Mouse (Mus musculus): ENCODE measurements around the gene Stox2. TPM values are rescaled to one million over a fixed set of nuclear protein-coding genes. Genes with fewer than 3 reads are reported as not detected.

Stox2 gene
- total RNA-seq, 2 experiments from 2014 or later: 78.1 to 80.5 TPM

- no peak for DNase-seq (ENCODE audit: low spot score in 2 of 2)
- intact Hi-C loops (cut with DNase I): no loop called here
Observed at GRCm38 (mm10) chr8:47268931-47269330, 177.2 kb downstream of the Stox2 start.

- peak; percentile 81 to 88 for DNase-seq (ENCODE audit: low spot score in 2 of 2)
- intact Hi-C loops (cut with DNase I): no loop called here
Observed at GRCm38 (mm10) chr8:47268062-47268822, 177.9 kb downstream of the Stox2 start.

GRCm38 (mm10) chr8:47263070-47263843 is 182.9 kb downstream of the Stox2 start:
- intact Hi-C loops (cut with DNase I): no loop called here

GRCm38 (mm10) chr8:47260751-47261474 is 185.2 kb downstream of the Stox2 start:
- intact Hi-C loops (cut with DNase I): no loop called here
- DNase-seq (ENCODE audit: low spot score in 2 of 2): peak; percentile 71 to 80

More at GRCm38 (mm10) chr8:47263070-47263843, 182.9 kb downstream of the Stox2 start:
- DNase-seq (ENCODE audit: low spot score in 2 of 2): no peak

- DNase-seq (ENCODE audit: low spot score in 2 of 2): no peak
- intact Hi-C loops (cut with DNase I): no loop called here
Observed at GRCm38 (mm10) chr8:47250832-47251231, 195.3 kb downstream of the Stox2 start.

- intact Hi-C loops (cut with DNase I): no loop called here
- DNase-seq (ENCODE audit: low spot score in 2 of 2): no peak
Observed at GRCm38 (mm10) chr8:47245116-47245515, 201.0 kb downstream of the Stox2 start.

- DNase-seq (ENCODE audit: low spot score in 2 of 2): peak; percentile 35 to 52
- intact Hi-C loops (cut with DNase I): loop anchor here (5.0 kb wide), 1 partner anchor 43 kb away; no protein-coding TSS in a partner anchor
Observed at GRCm38 (mm10) chr8:47244202-47244601, 202.0 kb downstream of the Stox2 start.

GRCm38 (mm10) chr8:47243631-47244030 is 202.5 kb downstream of the Stox2 start:
- DNase-seq (ENCODE audit: low spot score in 2 of 2): no peak
- intact Hi-C loops (cut with DNase I): loop anchor here (5.0 kb wide), 1 partner anchor 44 kb away; no protein-coding TSS in a partner anchor

- intact Hi-C loops (cut with DNase I): loop anchor here (5.0 kb wide), 1 partner anchor 44 kb away; no protein-coding TSS in a partner anchor
- peak in 1 of 2 experiments; percentile 24 for DNase-seq (ENCODE audit: low spot score in 2 of 2)
Observed at GRCm38 (mm10) chr8:47243016-47243630, 203.0 kb downstream of the Stox2 start.

- intact Hi-C loops (cut with DNase I): loop anchor here (5.0 kb wide), 1 partner anchor 45 kb away; no protein-coding TSS in a partner anchor
Observed at GRCm38 (mm10) chr8:47242207-47243004, 203.8 kb downstream of the Stox2 start.

GRCm38 (mm10) chr8:47241421-47242078 is 204.6 kb downstream of the Stox2 start:
- intact Hi-C loops (cut with DNase I): loop anchor here (5.0 kb wide), 1 partner anchor 46 kb away; no protein-coding TSS in a partner anchor

More at GRCm38 (mm10) chr8:47242207-47243004, 203.8 kb downstream of the Stox2 start:
- DNase-seq (ENCODE audit: low spot score in 2 of 2): peak; percentile 75 to 92

GRCm38 (mm10) chr8:47240871-47241270 is 205.3 kb downstream of the Stox2 start:
- DNase-seq (ENCODE audit: low spot score in 2 of 2): no peak
- intact Hi-C loops (cut with DNase I): loop anchor here (5.0 kb wide), 1 partner anchor 46 kb away; no protein-coding TSS in a partner anchor

More at GRCm38 (mm10) chr8:47241421-47242078, 204.6 kb downstream of the Stox2 start:
- no peak for DNase-seq (ENCODE audit: low spot score in 2 of 2)

- intact Hi-C loops (cut with DNase I): loop anchor here (5.0 kb wide), 1 partner anchor 47 kb away; no protein-coding TSS in a partner anchor
- DNase-seq (ENCODE audit: low spot score in 2 of 2): no peak
Observed at GRCm38 (mm10) chr8:47240266-47240665, 205.9 kb downstream of the Stox2 start.

- DNase-seq (ENCODE audit: low spot score in 2 of 2): no peak
- intact Hi-C loops (cut with DNase I): no loop called here
Observed at GRCm38 (mm10) chr8:47232081-47232480, 214.1 kb downstream of the Stox2 start.

- intact Hi-C loops (cut with DNase I): no loop called here
- DNase-seq (ENCODE audit: low spot score in 2 of 2): no peak
Observed at GRCm38 (mm10) chr8:47230057-47230456, 216.1 kb downstream of the Stox2 start.

GRCm38 (mm10) chr8:47221851-47222250 is 224.3 kb downstream of the Stox2 start:
- intact Hi-C loops (cut with DNase I): no loop called here
- no peak for DNase-seq (ENCODE audit: low spot score in 2 of 2)

GRCm38 (mm10) chr8:47221191-47221590 is 225.0 kb downstream of the Stox2 start:
- intact Hi-C loops (cut with DNase I): no loop called here
- DNase-seq (ENCODE audit: low spot score in 2 of 2): no peak

GRCm38 (mm10) chr8:47220390-47220789 is 225.8 kb downstream of the Stox2 start:
- DNase-seq (ENCODE audit: low spot score in 2 of 2): no peak
- intact Hi-C loops (cut with DNase I): no loop called here

All from left cerebral cortex, postnatal 14 days (tissue).